Mouse (Mus musculus) adrenal gland, adult 18-20 months (tissue): ENCODE measurements around the gene Zfp541. TPM values are rescaled to one million over a fixed set of nuclear protein-coding genes. Genes with fewer than 3 reads are reported as not detected.
A peak's percentile ranks its signal among the peaks of the same experiment; 100 is the strongest.

Experiments used
- DNase-seq, 2 experiments: peaks; one replicate each; pipeline ENCODE4 v3.0.0; 2021 to 2022; ENCODE audit warnings: low spot score in 2 of 2
- long read RNA-seq, 2 experiments: library from polyadenylated mRNA; stranded (forward); transcript quantifications; one replicate each; pipeline ENCODE4 v2.0.0; 2021
- total RNA-seq, 2 experiments: library from RNA; stranded (reverse); gene quantifications; 1 replicate in 1 of 2; 2 replicates in 1 of 2; pipeline ENCODE4 v1.2.3; 2021

Zfp541 gene
- total RNA-seq: not detected
- long read RNA-seq, experiment 1: 0 reads
- long read RNA-seq, experiment 2: 0 reads

GRCm38 (mm10) chr7:16061219-16062098 is at the start of gene Zfp541:
Zfp541 (plus strand) TSS chr7:16061814.
- DNase-seq: no peak

- DNase-seq: peak in 1 of 2 experiments; percentile 47
Measured at GRCm38 (mm10) chr7:16012576-16013263, 48.9 kb upstream of the Zfp541 start.

- no peak for DNase-seq
Measured at GRCm38 (mm10) chr7:16013722-16014275, 47.8 kb upstream of the Zfp541 start.

- DNase-seq: peak; percentile 40 to 52
Measured at GRCm38 (mm10) chr7:16014521-16015175, 47.0 kb upstream of the Zfp541 start.

GRCm38 (mm10) chr7:16015384-16015783 is 46.2 kb upstream of the Zfp541 start:
- DNase-seq: no peak

GRCm38 (mm10) chr7:16018016-16018810 is 43.4 kb upstream of the Zfp541 start:
- no peak for DNase-seq

- no peak for DNase-seq
Measured at GRCm38 (mm10) chr7:16019256-16020094, 42.1 kb upstream of the Zfp541 start.

GRCm38 (mm10) chr7:16024603-16025222 is 36.9 kb upstream of the Zfp541 start:
- no peak for DNase-seq

GRCm38 (mm10) chr7:16028102-16028927 is 33.3 kb upstream of the Zfp541 start:
- no peak for DNase-seq

GRCm38 (mm10) chr7:16031072-16031471 is 30.5 kb upstream of the Zfp541 start:
- DNase-seq: no peak

GRCm38 (mm10) chr7:16033059-16033458 is 28.6 kb upstream of the Zfp541 start:
- DNase-seq: no peak

GRCm38 (mm10) chr7:16033580-16034461 is 27.8 kb upstream of the Zfp541 start:
- DNase-seq: no peak

GRCm38 (mm10) chr7:16036972-16037371 is 24.6 kb upstream of the Zfp541 start:
- no peak for DNase-seq

- no peak for DNase-seq
Measured at GRCm38 (mm10) chr7:16039363-16039762, 22.3 kb upstream of the Zfp541 start.

GRCm38 (mm10) chr7:16041208-16041607 is 20.4 kb upstream of the Zfp541 start:
- DNase-seq: no peak

GRCm38 (mm10) chr7:16042850-16043775 is 18.5 kb upstream of the Zfp541 start:
- no peak for DNase-seq
